Mouse (Mus musculus): ENCODE measurements around the gene Mrpl18. TPM values are rescaled to one million over a fixed set of nuclear protein-coding genes. Genes with fewer than 3 reads are reported as not detected.

The Mrpl18 gene
- total RNA-seq, 2 experiments from 2014 or later, result 59.7 to 65.2 TPM

- DNase-seq (ENCODE audit: low spot score in 2 of 2), result peak; percentile 39 to 74
- intact Hi-C loops (cut with DNase I), result no loop called here
Observed at GRCm38 (mm10) chr17:12872275-12873028, 43.7 kb downstream of the Mrpl18 start.

- intact Hi-C loops (cut with DNase I), result loop anchor here (5.0 kb wide), 1 partner anchor 451 kb away; no protein-coding TSS in a partner anchor
- peak in 1 of 2 experiments; percentile 52 for DNase-seq (ENCODE audit: low spot score in 2 of 2)
Observed at GRCm38 (mm10) chr17:12868640-12869039, 47.5 kb downstream of the Mrpl18 start.

- intact Hi-C loops (cut with DNase I), result loop anchor here (5.0 kb wide), 1 partner anchor 451 kb away; no protein-coding TSS in a partner anchor
- no peak for DNase-seq (ENCODE audit: low spot score in 2 of 2)
Observed at GRCm38 (mm10) chr17:12868043-12868442, 48.1 kb downstream of the Mrpl18 start, which contains the start of gene Mas1. Mas1 (minus strand) TSS chr17:12868143.

GRCm38 (mm10) chr17:12866853-12867252, 49.3 kb downstream of the Mrpl18 start:
- peak; percentile 60 to 93 for DNase-seq (ENCODE audit: low spot score in 2 of 2)
- intact Hi-C loops (cut with DNase I), result loop anchor here (5.0 kb wide), 1 partner anchor 450 kb away; no protein-coding TSS in a partner anchor

- no peak for DNase-seq (ENCODE audit: low spot score in 2 of 2)
- intact Hi-C loops (cut with DNase I), result loop anchor here (5.0 kb wide), 1 partner anchor 448 kb away; no protein-coding TSS in a partner anchor
Observed at GRCm38 (mm10) chr17:12865407-12865806, 50.7 kb downstream of the Mrpl18 start.

- DNase-seq (ENCODE audit: low spot score in 2 of 2), result no peak
- intact Hi-C loops (cut with DNase I), result no loop called here
Observed at GRCm38 (mm10) chr17:12864111-12864510, 52.0 kb downstream of the Mrpl18 start.

Small RNA genes within 50 kb of the gene (microRNA-seq; reads per million reads assigned to microRNA genes)
- gene Gm24085, result 0 reads per million in 2 experiments

Other genes with a start within 250 kb of the Mrpl18 start
- 1 to 10 TPM in 1 of 2 experiments, under 1 TPM in 1; 0.87 to 1.9 TPM for gene Slc22a1, start 240.5 kb downstream of the Mrpl18 start, total RNA-seq (2021)
- gene Igf2r, start 146.7 kb downstream of the Mrpl18 start, total RNA-seq (2021), result 10 to 100 TPM; 28.5 to 29.2 TPM
- gene Mas1, start 48.2 kb downstream of the Mrpl18 start, total RNA-seq (2021), result 10 to 100 TPM; 37.2 to 39.0 TPM
- under 1 TPM in 1 of 2 experiments, not detected in 1; 0.37 TPM for gene Mrgprh, start 40.3 kb downstream of the Mrpl18 start, total RNA-seq (2021)
- 1 to 10 TPM; 2.3 to 2.7 TPM for gene Pnldc1, start 6.1 kb downstream of the Mrpl18 start, total RNA-seq (2021)
- gene Tcp1, start 644 bp downstream of the Mrpl18 start, total RNA-seq (2021), result 100 to 1,000 TPM; 210 to 217 TPM
- 1 to 10 TPM; 2.6 to 3.9 TPM for gene Acat3, start 24.3 kb upstream of the Mrpl18 start, total RNA-seq (2021)
- 10 to 100 TPM; 59.1 to 60.8 TPM for gene Acat2, start 44.4 kb upstream of the Mrpl18 start, total RNA-seq (2021)
- gene Wtap, start 77.8 kb upstream of the Mrpl18 start, total RNA-seq (2021), result 10 to 100 TPM; 50.9 to 53.6 TPM
- 100 to 1,000 TPM; 267 to 275 TPM for gene Sod2, start 90.5 kb upstream of the Mrpl18 start, total RNA-seq (2021)
- not detected for gene Gpr31b, start 136.0 kb upstream of the Mrpl18 start, total RNA-seq (2021)
- under 1 TPM; 0.23 to 0.30 TPM for gene Tcp10b, start 144.8 kb upstream of the Mrpl18 start, total RNA-seq (2021)
- gene Unc93a, start 215.5 kb upstream of the Mrpl18 start, total RNA-seq (2021), result under 1 TPM in 1 of 2 experiments, not detected in 1; 0.14 TPM